Mouse (Mus musculus): ENCODE data around the gene Glb1l.
"Not testable (repeated sequence)": the region's sequence is repeated elsewhere in the genome, so short reads cannot be mapped to it uniquely, and the experiment has no call there.

Gene Glb1l

DNA sequence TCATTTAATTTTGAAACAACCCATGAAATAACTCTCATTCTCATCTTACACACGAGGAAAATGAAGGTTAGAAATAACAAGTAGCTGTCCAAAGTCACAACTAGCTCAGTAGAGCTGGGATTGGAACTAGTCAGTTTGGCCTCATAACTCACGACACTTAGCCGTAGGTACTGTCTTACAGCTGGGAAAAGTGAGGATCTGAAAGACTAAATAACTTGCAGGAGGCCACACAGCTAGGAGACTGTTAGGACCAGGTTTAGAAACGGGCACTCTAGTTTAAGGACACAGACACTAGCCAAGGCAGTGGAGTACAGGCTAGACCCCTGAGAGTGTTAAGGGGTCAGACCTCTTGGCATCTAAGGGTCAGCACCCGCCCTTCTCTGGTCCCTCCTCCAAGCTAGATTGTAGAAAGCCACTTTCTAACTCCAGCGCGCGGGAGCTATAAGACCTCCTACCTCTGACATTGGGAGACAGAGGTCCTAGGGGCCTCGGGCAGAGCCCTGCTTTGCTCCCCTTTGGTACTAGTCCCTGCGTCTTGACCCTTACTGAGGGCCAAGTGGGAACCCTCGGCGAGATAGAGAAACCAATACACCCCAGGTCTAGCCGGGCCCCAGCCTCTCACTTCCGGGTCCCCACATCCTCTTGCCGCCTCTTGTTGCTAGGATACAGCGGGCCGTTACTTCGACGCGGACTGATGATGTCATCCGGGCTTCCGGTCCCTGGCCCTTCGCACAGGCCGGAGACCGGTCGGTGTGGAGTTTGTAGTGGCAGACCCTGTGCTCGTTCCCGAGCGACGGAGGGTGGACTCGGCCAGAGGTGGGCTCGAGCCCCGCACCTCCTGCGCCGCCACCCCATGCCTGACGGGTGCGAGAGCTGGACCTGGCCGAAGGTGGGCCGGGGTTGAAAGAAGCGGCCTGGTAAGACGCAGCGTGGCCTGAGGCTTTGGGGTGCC is at the start of gene Glb1l, which contains the start of gene Stk16:
Gene Glb1l (minus strand): TSS at position 678 of the 952 bp plus-strand sequence.
Gene Stk16 (plus strand): TSS at position 703 of the 952 bp plus-strand sequence.
- DNase-seq, result peak; percentile 95 to 96

DNA sequence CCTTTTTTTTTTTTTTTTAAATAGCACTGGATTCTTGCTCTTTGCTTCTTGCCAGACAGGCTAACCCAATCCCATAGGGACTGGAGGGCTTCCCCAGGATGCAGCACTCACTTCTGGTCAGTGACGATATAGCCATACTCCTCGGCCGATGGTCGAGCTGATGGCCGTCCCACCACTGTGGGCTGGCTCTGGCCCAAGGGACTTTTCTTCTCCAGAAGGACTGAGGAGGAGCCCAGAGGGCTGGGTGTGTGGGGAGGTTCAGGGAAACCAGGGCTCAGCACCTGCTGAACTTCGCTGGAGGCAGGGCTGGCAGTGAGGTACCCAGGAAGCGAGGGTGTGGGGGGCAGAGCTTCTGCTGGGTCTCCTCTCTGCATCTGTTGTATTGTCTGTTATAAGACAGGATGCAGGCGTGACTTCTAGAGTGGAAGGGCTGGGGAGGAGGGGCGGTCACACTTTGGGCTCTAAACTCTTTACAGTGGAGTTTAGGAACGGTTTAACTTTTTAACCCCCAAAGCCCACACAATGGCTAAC is 45.0 kb upstream of the Glb1l start:
- DNase-seq, result no peak

DNA sequence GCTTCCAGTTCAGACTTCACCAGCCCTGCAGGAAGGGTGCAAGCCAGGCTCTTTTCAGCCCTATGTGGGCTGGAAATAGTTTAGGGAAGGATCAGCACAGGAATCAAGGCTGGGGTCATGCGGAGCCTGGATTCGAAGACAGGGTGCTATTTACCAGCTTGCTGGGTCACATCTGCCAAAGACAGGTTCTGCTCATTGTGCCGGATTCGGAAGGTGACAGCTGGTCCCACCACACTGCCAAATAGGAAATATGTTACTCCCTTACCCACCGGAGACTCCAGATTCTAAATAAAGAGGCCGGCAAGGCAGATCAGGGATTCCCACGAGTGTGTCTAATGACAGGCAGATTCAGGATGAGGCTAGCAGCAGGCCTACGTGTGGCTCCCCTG is 44.0 kb upstream of the Glb1l start:
- DNase-seq, result no peak

DNA sequence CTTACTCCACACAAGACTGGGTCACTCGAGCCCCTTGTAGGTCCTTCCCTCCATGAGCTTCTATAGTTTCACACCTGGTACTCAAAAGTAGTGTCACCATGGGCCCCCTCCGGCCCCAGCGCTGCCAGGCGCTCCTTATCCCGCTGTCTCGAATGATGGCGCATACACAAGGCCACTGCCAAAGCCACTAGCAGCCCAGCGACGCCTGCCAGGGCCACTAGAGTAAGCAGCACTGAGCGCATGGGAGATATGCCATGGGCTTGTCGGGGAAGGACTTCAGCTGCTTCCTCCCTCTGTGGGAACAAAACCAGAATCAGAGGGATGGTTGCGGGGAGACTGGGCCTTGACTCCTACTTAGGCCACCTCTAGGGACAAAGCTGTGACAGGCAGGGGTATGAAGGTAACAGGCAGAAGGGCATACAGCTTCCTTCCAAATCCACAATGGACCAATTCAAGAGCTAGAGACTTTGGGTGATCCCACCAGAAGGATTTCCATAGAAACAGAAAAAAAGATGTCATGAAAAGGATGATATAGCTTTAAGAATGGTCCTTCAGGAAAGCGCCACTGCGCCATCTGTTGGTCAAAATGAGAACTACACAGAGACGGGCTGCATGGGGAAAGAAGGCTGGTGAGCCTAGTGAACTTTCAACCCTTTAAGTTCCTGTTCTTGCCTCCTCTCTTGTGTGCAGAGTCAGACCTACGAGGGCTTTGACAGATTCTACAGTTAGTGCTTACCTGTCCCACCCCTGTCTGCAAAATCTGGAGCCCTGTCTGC is 43.4 kb upstream of the Glb1l start:
- DNase-seq, result peak; percentile 65 to 90

DNA sequence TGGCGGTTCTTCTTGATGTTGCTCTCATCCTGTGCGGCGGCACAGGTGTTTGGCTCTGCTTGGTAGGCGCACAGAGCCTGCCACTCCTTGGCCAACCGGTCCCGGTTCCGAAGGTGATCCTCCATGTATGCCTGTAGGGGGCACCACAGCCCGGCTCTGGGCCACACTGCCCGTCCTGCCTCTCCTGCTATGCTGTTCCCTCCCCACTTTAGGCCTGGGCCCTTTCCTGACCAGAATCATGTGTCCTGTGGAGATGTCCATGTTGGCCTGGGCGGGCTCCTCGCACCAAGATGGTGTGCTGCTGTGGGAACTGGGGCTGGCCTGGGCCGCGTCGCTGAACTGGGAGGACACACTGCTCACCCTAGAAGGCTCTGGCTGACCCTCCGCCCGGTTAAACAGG is 42.4 kb upstream of the Glb1l start:
- DNase-seq, result no peak

DNA sequence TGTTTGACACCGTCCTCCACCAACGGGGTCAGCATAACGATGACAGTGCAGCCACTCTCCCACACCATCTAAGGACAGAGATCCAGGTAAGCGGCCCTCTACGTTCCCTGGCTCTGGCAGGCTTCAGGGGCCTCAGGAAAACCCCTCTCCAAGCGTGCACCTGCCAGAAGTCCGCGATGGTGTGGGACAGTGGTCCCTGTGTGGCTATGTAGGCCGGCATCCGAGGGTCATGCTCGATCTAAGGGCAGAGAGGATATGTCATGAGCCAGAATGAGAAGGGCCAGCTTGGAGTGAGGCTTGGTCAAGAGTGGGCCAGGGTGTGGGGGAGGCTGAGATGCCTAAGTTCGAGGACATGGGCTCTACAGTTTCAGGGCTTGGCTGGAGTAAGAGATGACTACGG is 41.7 kb upstream of the Glb1l start:
- no peak for DNase-seq

DNA sequence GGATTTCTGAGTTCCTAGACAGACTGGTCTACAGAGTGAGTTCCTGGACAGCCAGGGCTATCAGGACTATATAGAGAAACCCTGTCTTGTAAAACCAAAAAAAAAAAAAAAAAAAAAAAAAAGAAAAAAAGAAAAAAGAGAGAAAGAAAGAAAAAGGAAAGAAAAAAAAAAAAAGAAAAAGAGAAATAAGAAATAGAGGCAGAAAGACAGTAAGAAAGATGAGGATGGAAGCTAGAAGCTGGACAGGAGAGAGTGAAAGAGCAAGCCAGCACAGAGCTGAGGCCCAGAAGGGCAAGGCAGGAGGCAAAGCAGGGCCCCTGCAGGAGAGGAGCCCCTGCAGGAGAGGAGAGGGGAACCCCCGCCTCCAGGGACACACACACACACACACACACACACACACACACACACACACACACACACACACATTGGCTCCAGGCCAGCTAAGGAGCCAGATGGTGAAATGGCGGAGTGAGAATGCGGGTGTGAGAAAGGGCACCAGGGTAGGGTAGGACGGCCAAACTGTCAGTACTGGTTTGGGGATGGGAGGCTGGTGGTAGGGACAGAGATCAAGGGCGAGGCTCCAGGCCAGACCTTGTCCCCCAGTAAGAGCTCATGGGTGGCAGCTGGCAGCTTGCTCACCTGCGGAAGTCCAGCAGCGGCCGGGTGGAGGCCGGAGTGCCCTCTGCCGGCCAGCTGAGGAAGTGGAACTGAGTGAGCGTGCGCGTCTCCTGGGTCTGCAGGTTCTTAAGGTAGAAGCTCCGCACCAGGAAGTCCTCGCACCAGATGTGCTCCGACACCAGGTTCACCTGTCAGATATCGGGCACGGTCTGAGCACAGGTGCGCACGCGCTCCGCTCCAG is 40.7 kb upstream of the Glb1l start:
- peak; percentile 88 to 93 for DNase-seq

DNA sequence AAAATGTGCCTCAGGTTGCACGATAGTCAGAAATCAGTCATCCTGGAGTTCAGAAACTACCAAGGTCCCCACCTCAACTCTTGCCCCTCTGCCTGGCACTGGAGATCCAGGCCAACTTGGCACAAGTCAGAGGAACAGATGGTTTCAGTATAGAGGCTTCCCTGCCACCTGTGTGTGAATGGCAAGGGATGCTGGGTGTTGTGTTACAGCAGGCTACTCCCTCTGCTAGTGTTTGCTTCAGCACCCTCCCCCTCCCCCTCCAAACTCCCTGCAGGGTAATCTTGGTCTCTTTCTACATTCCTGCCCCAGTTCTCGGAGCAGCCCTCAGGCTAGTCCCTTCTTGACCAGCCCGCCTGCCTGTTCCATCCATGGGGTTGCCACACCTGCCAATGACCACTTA is 39.9 kb upstream of the Glb1l start:
- DNase-seq, result no peak

DNA sequence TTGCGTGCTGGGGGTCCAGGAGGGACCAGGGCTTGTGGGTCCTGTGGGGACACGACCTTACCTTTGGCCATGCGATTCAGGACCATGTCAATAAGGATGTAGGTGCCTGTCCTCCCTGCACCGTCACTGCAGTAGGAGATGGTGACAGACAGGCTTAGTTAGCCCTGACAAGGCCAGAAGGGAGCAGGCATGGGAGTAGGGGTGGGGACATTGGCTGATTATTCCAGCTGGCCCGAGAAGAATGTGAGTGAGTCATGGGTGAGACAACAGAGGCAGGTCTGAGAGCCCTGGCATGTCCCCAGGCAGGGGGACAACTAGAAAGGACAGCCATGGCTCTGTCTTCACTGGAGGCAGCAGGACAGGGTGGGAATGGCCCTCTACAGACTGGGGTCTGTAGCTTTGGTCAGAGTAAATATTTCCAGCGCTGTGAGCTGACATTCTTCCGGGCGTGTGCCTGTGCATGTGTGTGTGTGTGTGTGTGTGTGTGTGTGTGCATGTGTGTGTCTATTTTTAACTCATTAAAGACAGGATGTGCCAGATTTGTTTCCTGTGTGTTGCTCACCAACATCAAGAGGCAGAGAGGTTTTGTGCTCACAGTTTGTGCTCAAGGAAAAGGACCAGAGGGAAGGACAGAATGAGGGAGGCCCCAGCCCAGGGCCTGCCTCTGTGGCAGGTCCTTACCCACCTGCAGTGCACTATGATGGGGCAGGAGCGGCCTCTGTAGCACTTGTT is 37.6 kb upstream of the Glb1l start:
- no peak for DNase-seq

DNA sequence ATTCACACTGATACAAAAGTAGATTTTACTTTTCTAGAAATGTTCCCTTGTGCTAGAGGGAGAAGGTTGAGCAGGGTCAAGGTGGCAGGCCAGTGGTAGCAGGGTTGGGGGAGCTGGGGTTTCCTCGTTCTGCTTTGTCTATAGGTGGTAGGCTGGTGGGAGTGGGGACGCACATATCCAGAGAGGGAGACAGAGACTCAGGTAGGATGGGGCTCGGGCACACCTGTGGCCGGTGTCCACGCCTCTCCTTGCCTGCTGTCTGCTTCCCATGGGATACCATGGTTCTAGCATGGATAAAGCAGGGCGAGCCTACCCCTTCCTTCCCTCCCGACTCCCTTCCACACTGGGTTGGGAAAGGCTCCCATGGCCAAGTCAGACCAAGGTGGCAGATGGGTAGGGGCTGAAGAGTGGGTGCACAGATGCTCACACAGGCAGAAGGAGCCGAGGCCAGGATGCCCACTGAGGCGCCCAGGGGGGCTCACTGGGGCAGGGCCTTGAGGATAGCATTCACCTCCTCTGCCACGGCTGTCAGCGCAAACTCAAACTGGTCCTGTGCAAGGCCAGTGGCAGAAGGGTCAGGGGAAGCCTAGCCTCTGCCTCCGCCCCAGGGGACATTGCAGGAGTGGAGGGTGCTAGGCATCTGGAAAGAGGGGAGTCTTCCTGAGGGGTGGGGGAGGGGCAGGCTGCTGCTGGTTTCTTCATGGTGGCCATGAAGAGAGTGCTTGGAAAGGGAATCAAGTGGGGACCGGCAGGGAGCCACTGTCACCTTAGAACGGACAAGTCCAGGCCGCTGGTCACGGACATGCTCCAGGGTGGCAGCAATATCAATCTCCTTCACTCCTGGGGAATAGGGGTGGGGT is 36.7 kb upstream of the Glb1l start:
- no peak for DNase-seq

DNA sequence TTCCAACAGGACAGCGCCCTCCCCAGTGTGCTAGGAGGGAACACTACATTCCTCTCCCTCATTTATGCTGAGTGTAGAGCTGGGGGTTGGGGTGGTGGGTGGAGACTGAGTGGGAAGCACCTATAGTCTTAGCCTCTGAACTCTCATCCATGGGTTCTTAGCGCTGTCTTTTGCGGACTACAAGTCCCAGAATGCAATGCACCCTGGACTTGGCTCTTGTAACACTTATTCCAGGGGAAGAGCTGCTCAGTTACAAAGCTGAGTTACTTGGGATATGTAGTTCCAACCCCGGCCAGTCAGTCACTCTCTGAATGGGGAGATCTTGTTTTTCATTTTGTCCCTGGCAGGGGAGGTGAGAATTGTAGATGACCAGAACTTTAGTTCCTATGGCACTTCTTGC is 34.2 kb upstream of the Glb1l start:
- peak; percentile 50 to 61 for DNase-seq

DNA sequence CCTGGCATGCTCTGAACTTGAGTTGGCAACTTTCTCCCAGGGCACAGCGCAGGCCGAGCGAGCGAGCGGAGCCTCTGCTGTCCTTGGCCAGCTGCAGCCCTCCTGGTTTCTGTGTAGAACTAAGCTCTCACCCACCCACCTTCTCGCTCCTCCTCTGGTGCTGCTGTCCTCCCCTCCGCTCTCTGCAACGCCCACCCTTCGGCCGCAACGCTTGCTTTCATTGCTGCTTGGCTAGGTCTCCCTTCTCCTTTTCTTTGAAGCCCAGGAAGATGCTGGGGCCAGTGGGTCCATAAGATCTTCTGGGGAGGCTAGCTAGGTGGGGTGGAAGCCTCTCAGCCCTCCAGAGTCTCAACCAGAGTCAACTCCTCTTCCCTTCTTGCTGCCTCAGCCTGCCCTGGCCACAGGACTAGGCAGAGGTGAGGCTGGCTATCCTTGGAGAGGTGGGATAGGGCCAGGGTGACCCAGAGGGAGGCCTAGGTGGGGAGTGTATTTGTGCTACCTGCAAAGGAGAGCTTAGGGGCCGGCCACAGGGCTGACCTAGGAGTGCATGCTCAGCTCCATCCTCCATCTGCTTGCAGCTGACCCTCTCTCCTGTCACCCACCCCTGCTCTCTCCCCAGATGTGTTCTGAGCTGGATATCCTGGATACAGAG is 33.7 kb upstream of the Glb1l start:
- DNase-seq, result no peak

DNA sequence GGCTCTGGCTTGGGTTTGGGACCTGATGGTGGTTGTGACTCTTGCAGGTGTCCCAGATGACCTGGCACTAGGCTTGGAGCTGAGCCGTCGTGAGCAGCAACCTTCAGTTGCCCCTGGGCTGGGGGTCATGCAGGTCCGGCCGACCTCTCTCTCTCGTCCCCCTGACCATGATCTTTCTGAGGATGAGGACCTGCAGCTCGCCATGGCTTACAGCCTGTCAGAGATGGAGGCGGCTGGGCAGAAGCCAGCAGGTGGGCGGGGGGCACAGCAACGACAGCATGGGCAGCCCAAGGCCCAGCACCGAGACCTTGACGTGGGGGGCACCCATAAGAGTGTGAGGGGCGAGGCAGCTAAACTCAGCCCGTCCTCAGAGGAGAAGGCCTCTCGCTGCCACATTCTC is 32.8 kb upstream of the Glb1l start:
- DNase-seq, result no peak

DNA sequence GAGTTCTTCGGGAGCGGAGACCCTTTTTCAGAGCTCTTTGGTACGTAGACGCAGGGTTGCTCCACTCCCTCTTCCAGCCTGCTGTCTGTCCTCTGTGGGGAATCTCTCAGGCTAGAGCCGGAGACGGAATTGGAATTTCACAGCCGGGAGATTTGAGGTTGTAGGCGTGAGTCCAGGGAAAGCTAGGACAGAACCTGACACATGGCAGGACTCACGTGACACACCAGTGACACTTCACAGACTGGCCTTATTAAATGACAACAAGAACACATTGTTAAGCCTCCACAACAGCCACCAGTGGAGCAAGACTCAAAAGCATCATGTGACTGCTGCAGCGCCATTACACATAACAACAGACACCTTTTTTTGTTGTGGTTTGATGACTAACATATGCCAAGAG is 29.0 kb upstream of the Glb1l start:
- no peak for DNase-seq

DNA sequence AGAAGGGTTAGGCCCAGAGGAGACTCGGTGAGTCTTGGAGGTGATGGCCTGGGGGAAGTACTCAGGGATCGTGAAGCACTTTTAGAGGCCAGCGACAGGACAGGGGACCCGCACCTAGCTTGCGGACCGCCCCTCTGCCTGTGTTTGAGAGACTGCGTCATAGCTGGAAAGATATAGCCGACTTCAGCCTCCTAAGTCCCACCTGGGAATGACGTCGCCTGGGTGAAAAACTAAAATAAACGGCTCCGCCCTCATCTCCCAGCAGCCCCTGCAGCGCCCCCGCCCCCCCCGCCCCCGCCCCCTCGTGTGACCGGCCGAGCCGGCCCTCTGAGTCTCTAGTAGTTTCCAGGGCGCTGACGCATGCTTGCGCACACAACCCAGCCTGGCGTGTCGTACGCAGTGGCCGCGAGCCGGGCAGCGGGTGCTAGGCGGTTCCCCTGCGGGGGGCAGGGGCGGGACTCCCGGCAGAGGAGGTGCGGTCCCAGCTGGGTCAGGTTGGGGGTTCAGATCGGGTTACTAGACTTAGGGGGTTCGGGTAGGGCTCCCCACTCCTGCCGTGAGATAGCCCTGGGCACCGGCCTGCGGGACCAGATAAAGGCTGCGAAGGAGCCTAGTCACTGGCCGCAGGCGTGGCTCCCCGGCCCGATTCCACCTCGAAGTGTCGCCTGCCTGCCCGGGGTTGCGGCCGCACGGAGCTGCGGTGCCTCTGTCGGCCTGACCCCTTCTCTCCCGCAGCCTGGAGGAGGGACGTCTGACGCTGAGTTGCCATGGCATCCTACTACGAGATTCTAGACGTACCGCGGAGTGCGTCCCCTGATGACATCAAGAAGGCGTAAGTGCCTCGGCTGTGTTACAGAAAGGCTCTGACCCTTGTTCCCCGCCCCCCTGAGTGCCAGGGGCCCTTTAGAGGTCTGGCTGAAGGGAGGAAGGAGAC is 25.8 kb upstream of the Glb1l start, which contains the start of gene Dnajb2:
Gene Dnajb2 (plus strand): TSS at position 290 of the 934 bp plus-strand sequence.
- peak; percentile 90 to 94 for DNase-seq

DNA sequence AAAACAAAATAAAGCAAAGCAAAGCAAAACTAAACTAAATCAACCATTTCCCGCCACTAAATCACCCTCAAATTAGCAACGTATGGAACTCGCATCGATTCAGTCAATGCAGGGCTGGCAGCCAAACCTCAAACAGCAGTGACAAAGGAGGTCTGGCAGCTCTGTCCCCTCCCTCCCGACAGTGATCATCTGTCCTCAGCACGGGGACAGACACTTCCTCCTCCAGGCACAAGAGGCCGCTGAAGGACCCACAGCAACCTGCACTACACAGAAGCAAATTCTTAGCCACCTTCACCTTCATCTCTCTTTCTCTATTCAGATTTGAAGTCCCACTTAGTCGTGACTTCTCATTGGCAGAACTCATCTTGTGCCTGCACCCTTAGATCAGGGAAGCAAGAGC is 24.0 kb upstream of the Glb1l start:
- DNase-seq, result peak; percentile 69 to 75

DNA sequence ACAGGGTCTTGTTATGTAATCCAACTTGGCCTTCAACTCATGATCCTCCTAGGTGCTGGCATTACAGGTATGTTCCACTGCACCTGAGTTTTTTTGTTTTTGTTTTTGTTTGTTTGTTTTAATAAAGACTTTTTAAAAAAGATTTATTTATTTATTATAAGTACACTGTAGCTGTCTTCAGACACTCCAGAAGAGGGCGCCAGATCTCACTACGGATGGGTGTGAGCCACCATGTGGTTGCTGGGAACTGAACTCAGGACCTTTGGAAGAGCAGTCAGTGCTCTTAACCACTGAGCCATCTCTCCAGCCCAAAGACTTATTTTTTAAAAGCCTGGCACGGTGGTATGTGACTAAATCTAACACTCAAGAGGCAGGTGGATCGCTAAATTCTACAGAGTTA is 21.9 kb upstream of the Glb1l start:
- DNase-seq, result not testable (repeated sequence)

DNA sequence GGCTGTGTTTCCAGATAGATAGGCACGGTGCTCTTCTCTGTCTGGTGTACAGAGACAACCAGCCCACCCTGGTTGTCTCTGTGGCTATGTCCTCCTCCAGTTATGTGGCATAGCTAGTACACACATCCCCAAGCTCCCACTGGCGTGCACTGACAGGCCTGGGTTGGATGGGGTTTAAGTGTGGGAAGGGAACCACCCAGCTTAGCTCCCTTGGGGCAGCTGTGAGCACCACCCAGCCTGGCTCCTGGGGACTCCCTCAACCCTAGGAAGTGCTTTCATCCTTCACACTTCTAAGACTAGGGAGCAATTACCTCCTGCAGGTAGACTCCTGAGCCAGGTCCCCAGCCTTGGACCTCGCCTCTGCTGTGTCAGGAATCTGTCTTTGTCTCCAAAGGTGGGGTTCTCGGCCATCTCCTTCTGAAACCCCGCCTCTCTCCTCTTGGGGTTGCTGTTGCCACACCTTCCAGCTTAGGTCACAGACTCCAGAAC is 21.1 kb upstream of the Glb1l start, which contains the start of gene A630095N17Rik:
Gene A630095N17Rik (minus strand): TSS at position 439 of the 489 bp plus-strand sequence.
- no peak for DNase-seq

DNA sequence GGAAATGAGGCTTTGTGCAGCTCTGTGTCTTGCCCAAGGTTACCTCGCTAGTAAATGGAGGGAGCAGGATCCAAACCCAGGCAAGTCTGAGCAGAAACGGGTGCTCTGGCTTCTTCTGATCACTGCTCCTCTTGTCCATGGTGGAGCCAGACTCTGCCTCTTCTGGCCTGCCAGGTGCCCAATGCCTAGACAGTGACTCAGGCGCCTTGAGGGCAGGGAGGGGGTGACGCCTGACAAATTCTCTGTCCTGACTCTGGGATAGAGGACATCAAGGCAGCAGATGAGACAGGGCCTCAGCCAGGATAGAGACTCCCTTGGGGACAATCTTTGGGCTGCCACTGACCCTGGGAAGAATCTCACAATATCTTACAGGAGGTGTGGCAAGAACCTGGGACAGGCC is 20.6 kb upstream of the Glb1l start:
- no peak for DNase-seq
